In genomic region chr19:58036166-58036565, GRCm38 (mm10) we compare ENCODE assay signal across 16 mouse cellular contexts.
"Had no signal": no experiment of that assay in that cellular context is flagged by ENCODE, and none has a peak within 500 bp of the region (broad histone marks: within the 10 kb centered on the region; RNA-seq: fewer than 3 reads in every experiment).

No protein-coding gene starts in this region.

- H3K4me3 ChIP-seq: neural tube, embryonic 13.5 days; neural tube, embryonic 15.5 days; stomach, embryonic 15.5 days had no signal

- H3K27me3 ChIP-seq: neural tube, embryonic 13.5 days; neural tube, embryonic 15.5 days; stomach, embryonic 15.5 days had no signal

- H3K4me1 ChIP-seq: neural tube, embryonic 13.5 days; neural tube, embryonic 15.5 days; stomach, embryonic 15.5 days had no signal

- H3K9ac ChIP-seq: neural tube, embryonic 13.5 days; neural tube, embryonic 15.5 days; stomach, embryonic 15.5 days had no signal

- H3K4me2 ChIP-seq: neural tube, embryonic 13.5 days; neural tube, embryonic 15.5 days; stomach, embryonic 15.5 days had no signal

- DNase-seq: retina, postnatal 1 day; right cerebral cortex, adult 18-20 months; right cerebral cortex, postnatal 14 days; right cerebral cortex, postnatal 25 days; right cerebral cortex, postnatal 4 days; spleen, adult 18-20 months; thymus, adult 18-20 months; thymus, adult 2 months; thymus, postnatal 14 days; thymus, postnatal 25 days; thymus, postnatal 36 days; thymus, postnatal 4 days had no signal

- H3K9me3 ChIP-seq: neural tube, embryonic 13.5 days; neural tube, embryonic 15.5 days; stomach, embryonic 15.5 days had no signal

- H3K27ac ChIP-seq: neural tube, embryonic 13.5 days; neural tube, embryonic 15.5 days; stomach, embryonic 15.5 days; stomach, postnatal 0 days had no signal

- H3K36me3 ChIP-seq: neural tube, embryonic 13.5 days; neural tube, embryonic 15.5 days; stomach, embryonic 15.5 days had no signal
